Mouse (Mus musculus): ENCODE data around the gene Tsks.

The Tsks gene

GRCm38 (mm10) chr7:44974383-44975116 lies 31.5 kb downstream of the Tsks start, which contains the start of gene Cpt1c:
Cpt1c (minus strand) TSS chr7:44974851.
- DNase-seq (ENCODE audit: extremely low spot score, low read depth, low spot score) = no peak

GRCm38 (mm10) chr7:44975117-44975419 lies 32.1 kb downstream of the Tsks start:
- DNase-seq (ENCODE audit: extremely low spot score, low read depth, low spot score) = no peak

- no peak for DNase-seq (ENCODE audit: extremely low spot score, low read depth, low spot score)
Observed at GRCm38 (mm10) chr7:44978300-44978699, 35.3 kb downstream of the Tsks start.

GRCm38 (mm10) chr7:44981539-44981938 lies 38.5 kb downstream of the Tsks start:
- no peak for DNase-seq (ENCODE audit: extremely low spot score, low read depth, low spot score)

GRCm38 (mm10) chr7:44983085-44983484 lies 40.1 kb downstream of the Tsks start:
- DNase-seq (ENCODE audit: extremely low spot score, low read depth, low spot score) = no peak

- DNase-seq (ENCODE audit: extremely low spot score, low read depth, low spot score) = no peak
Observed at GRCm38 (mm10) chr7:44983944-44984832, 41.2 kb downstream of the Tsks start.

GRCm38 (mm10) chr7:44984833-44985164 lies 41.8 kb downstream of the Tsks start:
- DNase-seq (ENCODE audit: extremely low spot score, low read depth, low spot score) = no peak

- no peak for DNase-seq (ENCODE audit: extremely low spot score, low read depth, low spot score)
Observed at GRCm38 (mm10) chr7:44985595-44986191, 42.7 kb downstream of the Tsks start.

GRCm38 (mm10) chr7:44986192-44986878 lies 43.3 kb downstream of the Tsks start, which contains the start of gene Prmt1:
Prmt1 (minus strand) TSS chr7:44986568.
- DNase-seq (ENCODE audit: extremely low spot score, low read depth, low spot score) = peak; percentile 98

- peak; percentile 64 for DNase-seq (ENCODE audit: extremely low spot score, low read depth, low spot score)
Observed at GRCm38 (mm10) chr7:44986879-44987718, 44.1 kb downstream of the Tsks start.

GRCm38 (mm10) chr7:44996672-44997071 lies 53.7 kb downstream of the Tsks start:
- DNase-seq (ENCODE audit: extremely low spot score, low read depth, low spot score) = no peak

GRCm38 (mm10) chr7:44997231-44997939 lies 54.4 kb downstream of the Tsks start, which contains the start of gene Irf3:
Irf3 (plus strand) TSS chr7:44997648.
- peak; percentile 96 for DNase-seq (ENCODE audit: extremely low spot score, low read depth, low spot score)

- DNase-seq (ENCODE audit: extremely low spot score, low read depth, low spot score) = no peak
Observed at GRCm38 (mm10) chr7:44997940-44998428, 55.0 kb downstream of the Tsks start.

GRCm38 (mm10) chr7:44998501-44998955 lies 55.5 kb downstream of the Tsks start, which contains the start of gene Bcl2l12:
Bcl2l12 (minus strand) TSS chr7:44998712.
- DNase-seq (ENCODE audit: extremely low spot score, low read depth, low spot score) = no peak

GRCm38 (mm10) chr7:44999753-45000152 lies 56.7 kb downstream of the Tsks start:
- DNase-seq (ENCODE audit: extremely low spot score, low read depth, low spot score) = no peak

- no peak for DNase-seq (ENCODE audit: extremely low spot score, low read depth, low spot score)
Observed at GRCm38 (mm10) chr7:45000539-45001114, 57.6 kb downstream of the Tsks start.

GRCm38 (mm10) chr7:45002440-45002839 lies 59.4 kb downstream of the Tsks start:
- DNase-seq (ENCODE audit: extremely low spot score, low read depth, low spot score) = no peak

- DNase-seq (ENCODE audit: extremely low spot score, low read depth, low spot score) = no peak
Observed at GRCm38 (mm10) chr7:45004546-45004945, 61.5 kb downstream of the Tsks start.
